Mouse (Mus musculus) lung, postnatal 0 days (tissue): ENCODE results near the gene Tenm3. TPM values are rescaled to one million over a fixed set of nuclear protein-coding genes. Genes with fewer than 3 reads are reported as not detected.

Experiments
- ATAC-seq: fragments of 200-750 bp; cut with Nextera tagmentation; 2 replicates; pipeline ENCODE4 v1.8.0; 2017; ENCODE audit warnings: moderate library complexity
- DNase-seq: peaks from one replicate; pipeline ENCODE4 v3.0.0-alpha.2; 2016; ENCODE audit warnings: low spot score
- H3K27ac ChIP-seq: fragments of 300-500 bp; sonication (generic); 2 replicates; pipeline ENCODE4 v1.5.1; 2014; ENCODE audit warnings: antibody characterized with exemption, mild to moderate bottlenecking, low read length, mixed read lengths
- H3K27me3 ChIP-seq: fragments of 300-500 bp; sonication (generic); replicated peaks from 2 replicates; pipeline ENCODE4 v1.6.1; 2014; ENCODE audit warnings: low read length, mixed read lengths; ENCODE audit not compliant: insufficient read depth
- H3K36me3 ChIP-seq: fragments of 300-500 bp; sonication (generic); 2 replicates; pipeline ENCODE4 v1.6.1; 2014; ENCODE audit warnings: low read length, mixed read lengths; ENCODE audit not compliant: insufficient read depth
- H3K4me1 ChIP-seq: fragments of 300-500 bp; sonication (generic); 2 replicates; pipeline ENCODE4 v1.6.1; 2014; ENCODE audit warnings: antibody characterized with exemption, low read depth, low read length, mixed read lengths; ENCODE audit not compliant: insufficient read depth
- H3K4me2 ChIP-seq: fragments of 300-500 bp; sonication (generic); replicated peaks from 2 replicates; pipeline ENCODE4 v1.6.1; 2014; ENCODE audit warnings: low read depth, mild to moderate bottlenecking, low read length, moderate library complexity, mixed read lengths
- H3K4me3 ChIP-seq: fragments of 300-500 bp; sonication (generic); 2 replicates; pipeline ENCODE4 v1.5.1; 2014; ENCODE audit warnings: low read depth, low read length
- H3K9ac ChIP-seq: fragments of 300-500 bp; sonication (generic); replicated peaks from 2 replicates; pipeline ENCODE4 v1.6.1; 2014; ENCODE audit warnings: low read depth, mild to moderate bottlenecking
- H3K9me3 ChIP-seq: fragments of 300-500 bp; sonication (generic); 2 replicates; pipeline ENCODE4 v1.6.1; 2016; ENCODE audit warnings: low read length, mixed read lengths
- CTCF ChIP-seq: IDR thresholded peaks from 2 replicates; pipeline ENCODE4 v1.5.1; 2016; ENCODE audit warnings: antibody characterized with exemption, mild to moderate bottlenecking
- EP300 ChIP-seq: IDR thresholded peaks from 2 replicates; pipeline ENCODE4 v1.6.1; 2016; ENCODE audit warnings: antibody characterized with exemption, mild to moderate bottlenecking, control low read depth
- WGBS: fragments of 180-500 bp; shearing (Covaris S2); extraction: QIAGEN DNeasy Blood & Tissue Kit; methylation state at CpG from one replicate; pipeline ENCODE4 v1.1.7; 2014; 5-methylcytosine and 5-hydroxymethylcytosine counted together
- polyA plus RNA-seq: library from polyadenylated mRNA; unstranded; fragments of >200 nt; fragmentation: Nextera tagmentation; extraction: Ambion mirVana; gene quantifications from 2 replicates; pipeline ENCODE4 v1.2.1, GENCODE M21; 2015

The Tenm3 gene
- polyA plus RNA-seq, 1 experiment from 2014 or later: 0.78 TPM

DNA sequence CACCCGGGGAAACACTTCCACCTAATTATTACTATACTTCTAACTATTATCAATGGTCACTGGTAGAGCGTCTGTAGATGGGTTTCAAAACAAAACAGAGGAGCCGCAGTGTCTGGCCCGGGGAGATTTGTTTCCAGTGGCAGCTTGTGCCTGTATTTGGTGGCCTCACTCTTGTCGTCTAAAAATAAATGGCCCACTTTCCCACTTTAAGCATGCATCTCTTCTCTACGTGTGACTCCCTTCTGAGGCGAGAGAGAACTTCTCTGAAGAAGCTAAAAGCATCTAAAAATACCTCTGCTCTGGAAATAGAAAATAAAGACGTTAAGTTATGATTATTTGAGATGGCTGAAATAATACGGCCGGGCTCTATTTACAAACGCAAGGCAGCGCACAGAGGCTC, 463.7 kb downstream of the Tenm3 start:
- no peaks in the 10 kb centered on the region for H3K4me1 ChIP-seq
- H3K4me3 ChIP-seq: no peak overlapping the region
- TF ChIP-seq CTCF (no peak), EP300 (no peak)
- DNase-seq (no peak), ATAC-seq (no peak)
- no peak overlapping the region for H3K27ac ChIP-seq
- no peaks in the 10 kb centered on the region for H3K27me3 ChIP-seq
- H3K36me3 ChIP-seq: no peaks in the 10 kb centered on the region
- no peaks in the 10 kb centered on the region for H3K9me3 ChIP-seq
- WGBS: 74% methylated on average over 12 of the region's 12 CpGs
- H3K4me2 ChIP-seq: no peak overlapping the region
- H3K9ac ChIP-seq: no peak overlapping the region

DNA sequence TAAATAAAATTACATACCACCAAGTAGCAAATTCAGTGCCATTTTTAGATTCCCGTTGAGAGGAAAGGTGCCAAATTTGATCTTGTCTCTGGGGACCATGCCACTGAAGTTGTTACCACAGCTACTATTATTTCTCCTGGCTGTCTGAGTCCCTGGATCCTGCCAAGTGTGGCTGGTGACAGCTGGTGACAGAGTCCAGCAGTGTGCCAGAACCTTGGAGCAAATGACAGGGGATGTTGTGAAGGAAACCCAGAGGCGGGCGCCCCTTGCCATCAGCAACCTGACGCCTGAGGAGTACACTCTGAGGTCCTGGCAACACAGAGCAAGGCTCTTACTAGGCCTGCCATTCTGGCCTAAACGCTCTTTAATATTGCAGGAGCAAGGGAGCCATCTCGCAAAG, 467.0 kb downstream of the Tenm3 start:
- WGBS: 71% methylated on average over 6 of the region's 6 CpGs
- Histone ChIP-seq H3K36me3 (no peaks in the 10 kb centered on the region), H3K4me2 (no peak overlapping the region)

DNA sequence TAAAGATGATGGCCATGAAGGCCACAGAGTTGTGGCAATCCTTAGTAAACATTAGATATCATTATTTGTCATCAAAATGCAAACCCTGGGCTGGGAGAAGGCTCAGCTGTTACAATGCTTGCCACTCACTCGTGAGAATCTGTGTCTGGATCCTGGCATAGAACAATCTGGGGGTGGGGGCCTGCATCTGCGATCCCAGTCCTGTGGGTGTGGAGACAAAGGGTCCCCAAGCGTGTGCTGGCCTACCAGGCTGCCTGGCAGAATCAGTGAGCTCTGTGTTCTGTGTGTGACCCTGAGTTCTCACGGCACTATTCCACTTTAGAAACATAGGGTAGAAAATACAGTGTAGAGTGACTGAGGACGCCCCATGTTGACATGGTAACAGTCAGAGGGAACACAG, 468.6 kb downstream of the Tenm3 start:
- H3K4me2 ChIP-seq: no peak overlapping the region
- H3K4me1 ChIP-seq: no peaks in the 10 kb centered on the region
- TF ChIP-seq CTCF (no peak), EP300 (no peak)

More for the DNA sequence above, 467.0 kb downstream of the Tenm3 start:
- no peaks in the 10 kb centered on the region for H3K4me1 ChIP-seq
- H3K4me3 ChIP-seq: no peak overlapping the region
- ATAC-seq (no peak), DNase-seq (no peak)
- no peaks in the 10 kb centered on the region for H3K27me3 ChIP-seq
- no peak overlapping the region for H3K9ac ChIP-seq
- no peak overlapping the region for H3K27ac ChIP-seq
- no peak for TF ChIP-seq CTCF
- no peak for TF ChIP-seq EP300
- H3K9me3 ChIP-seq: no peaks in the 10 kb centered on the region

DNA sequence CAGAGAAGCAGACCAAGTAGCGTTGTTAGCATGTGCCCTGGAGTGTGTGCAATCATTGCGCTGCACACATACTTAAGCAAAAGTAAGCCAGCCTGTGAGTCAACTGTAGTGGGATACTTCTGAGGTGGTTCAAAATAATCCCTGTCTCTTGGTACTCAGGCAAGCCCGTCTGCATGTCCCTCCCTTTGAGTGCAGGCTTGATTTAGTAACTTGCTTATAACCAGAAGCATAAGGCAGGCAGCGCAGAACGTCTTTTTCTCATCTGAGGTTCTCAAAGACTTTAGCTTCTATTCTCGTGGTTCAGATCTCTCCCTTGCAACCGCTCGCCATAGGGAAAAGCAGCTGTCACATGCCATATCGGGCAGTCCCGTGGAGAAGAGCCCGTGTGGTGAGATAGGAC, 470.3 kb downstream of the Tenm3 start:
- TF ChIP-seq EP300: no peak
- no peak for TF ChIP-seq CTCF
- H3K36me3 ChIP-seq: no peaks in the 10 kb centered on the region
- H3K27ac ChIP-seq: no peak overlapping the region
- no peaks in the 10 kb centered on the region for H3K9me3 ChIP-seq
- H3K4me2 ChIP-seq: no peak overlapping the region
- DNase-seq: no peak
- H3K4me3 ChIP-seq: no peak overlapping the region
- no peak for ATAC-seq
- no peaks in the 10 kb centered on the region for H3K27me3 ChIP-seq
- no peak overlapping the region for H3K9ac ChIP-seq
- WGBS: 85% methylated on average over 11 of the region's 11 CpGs
- no peaks in the 10 kb centered on the region for H3K4me1 ChIP-seq

More for the DNA sequence above, 468.6 kb downstream of the Tenm3 start:
- H3K27ac ChIP-seq: no peak overlapping the region
- no peaks in the 10 kb centered on the region for H3K27me3 ChIP-seq
- no peaks in the 10 kb centered on the region for H3K36me3 ChIP-seq
- no peaks in the 10 kb centered on the region for H3K9me3 ChIP-seq
- DNase-seq (no peak), ATAC-seq (no peak)
- H3K4me3 ChIP-seq: no peak overlapping the region
- 80% methylated on average over 5 of the region's 5 CpGs for WGBS
- no peak overlapping the region for H3K9ac ChIP-seq

GRCm38 (mm10) chr8:48367164-48367563, 476.6 kb downstream of the Tenm3 start:
- TF ChIP-seq CTCF (no peak), EP300 (no peak)
- H3K27ac ChIP-seq: no peak overlapping the region
- no peak overlapping the region for H3K4me2 ChIP-seq
- DNase-seq: no peak
- no peaks in the 10 kb centered on the region for H3K4me1 ChIP-seq
- no peaks in the 10 kb centered on the region for H3K9me3 ChIP-seq
- no peaks in the 10 kb centered on the region for H3K36me3 ChIP-seq
- ATAC-seq: no peak
- H3K9ac ChIP-seq: no peak overlapping the region
- H3K27me3 ChIP-seq: no peaks in the 10 kb centered on the region
- H3K4me3 ChIP-seq: no peak overlapping the region
- 82% methylated on average over 10 of the region's 10 CpGs for WGBS

DNA sequence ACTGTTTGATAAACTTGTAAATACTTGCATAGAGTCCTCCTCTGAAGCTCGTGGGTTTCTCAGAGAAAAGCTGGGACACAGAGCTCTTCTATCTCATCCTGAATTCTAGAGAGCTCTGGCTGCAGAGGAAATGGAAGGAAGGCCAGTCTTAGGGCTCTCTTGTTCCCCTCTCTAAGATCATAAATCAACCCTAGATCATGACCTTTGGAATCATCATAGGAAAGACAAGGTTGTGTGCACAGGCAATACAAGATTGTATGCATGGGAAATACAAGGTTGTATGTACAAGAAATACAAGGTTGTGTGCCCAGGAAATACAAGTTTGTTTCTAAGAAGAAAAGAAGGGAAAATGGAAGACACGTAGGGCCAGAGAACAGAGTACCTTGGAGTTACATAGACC, 486.9 kb downstream of the Tenm3 start:
- H3K36me3 ChIP-seq: no peaks in the 10 kb centered on the region
- no peak overlapping the region for H3K4me2 ChIP-seq
- no peaks in the 10 kb centered on the region for H3K27me3 ChIP-seq
- H3K27ac ChIP-seq: no peak overlapping the region
- no peak for DNase-seq
- H3K9me3 ChIP-seq: no peaks in the 10 kb centered on the region
- 64% methylated on average over 2 of the region's 2 CpGs for WGBS
- ATAC-seq: no peak
- H3K9ac ChIP-seq: no peak overlapping the region
- TF ChIP-seq CTCF: no peak
- H3K4me3 ChIP-seq: no peak overlapping the region
- no peaks in the 10 kb centered on the region for H3K4me1 ChIP-seq

DNA sequence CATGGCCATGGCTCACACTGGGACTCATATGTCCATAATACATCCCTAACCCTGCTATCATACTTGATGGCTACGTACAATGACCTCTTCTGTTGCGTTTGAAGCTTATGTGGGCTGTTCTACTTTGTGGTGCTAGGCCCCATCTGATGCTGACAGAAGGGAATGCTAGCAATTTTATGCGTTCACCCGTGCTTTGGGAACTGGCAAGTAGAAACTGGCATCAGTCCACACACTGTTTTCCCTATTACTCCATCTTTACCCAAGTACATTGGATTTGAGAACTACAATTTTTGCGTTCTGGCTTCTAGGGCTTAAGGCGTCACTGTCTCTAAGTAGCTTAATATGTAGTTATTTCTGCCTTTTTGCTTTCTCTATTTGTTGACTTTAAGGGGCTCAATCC, 490.3 kb downstream of the Tenm3 start:
- Histone ChIP-seq H3K36me3 (no peaks in the 10 kb centered on the region), H3K27me3 (no peaks in the 10 kb centered on the region), H3K27ac (no peak overlapping the region), H3K4me1 (no peaks in the 10 kb centered on the region), H3K4me2 (no peak overlapping the region), H3K4me3 (no peak overlapping the region), H3K9me3 (no peaks in the 10 kb centered on the region), H3K9ac (no peak overlapping the region)
- DNase-seq: no peak
- 84% methylated on average over 6 of the region's 6 CpGs for WGBS
- ATAC-seq: no peak
- TF ChIP-seq EP300 (no peak), CTCF (no peak)
